Mouse (Mus musculus): Measurements from ENCODE around the gene Klra1.

GRCm38 (mm10) chr6:130337411-130337810 lies 49.3 kb downstream of the Klra1 start, which contains the start of gene Klra3:
- TF ChIP-seq CTCF (IDR thresholded peaks at IDR 0.05; ENCODE audit: extremely low read depth, insufficient read depth, insufficient read length, insufficient replicate concordance), result no peak
- TF ChIP-seq POLR2A (IDR thresholded peaks at IDR 0.05; ENCODE audit: low read depth, low read length), result no peak

Data from spleen, adult 2 months (tissue).